Mouse (Mus musculus) mouse embryonic stem cell (cell line): ENCODE measurements around the gene Ski.

ENCODE experiments used
- in situ Hi-C, 2 experiments: fragments of 300-500 bp; cut with MboI; formaldehyde crosslinking; loops; 1 replicate in 1 of 2; 3 replicates in 1 of 2; pipeline ENCODE4 v1.14.3; 2019 to 2020; ENCODE audit warnings: low sequenced_read_pairs in 2 of 2, low pct_unique_long_range_greater_than_20kb in 1 of 2, mixed read lengths in 1 of 2; ENCODE audit not compliant: unreplicated experiment in 1 of 2

Ski gene

GRCm38 (mm10) chr4:155222552-155222840 is at the start of gene Ski:
TSS of gene Ski (minus strand) at chr4:155222592.
- in situ Hi-C loops = no loop called here

GRCm38 (mm10) chr4:155268382-155268781 is 46.0 kb upstream of the Ski start:
- in situ Hi-C loops = no loop called here

GRCm38 (mm10) chr4:155267639-155268175 is 45.3 kb upstream of the Ski start:
- in situ Hi-C loops = no loop called here

- in situ Hi-C loops = no loop called here
Measured at GRCm38 (mm10) chr4:155267047-155267543, 44.7 kb upstream of the Ski start.

GRCm38 (mm10) chr4:155264521-155265321 is 42.3 kb upstream of the Ski start:
- in situ Hi-C loops = no loop called here

- in situ Hi-C loops = loop anchor here in 1 of 2 experiments (10.0 kb wide), 1 partner anchor 367 kb away; no protein-coding TSS in a partner anchor
Measured at GRCm38 (mm10) chr4:155252253-155252652, 29.9 kb upstream of the Ski start.

- in situ Hi-C loops = loop anchor here in 1 of 2 experiments (10.0 kb wide), 1 partner anchor 366 kb away; no protein-coding TSS in a partner anchor
Measured at GRCm38 (mm10) chr4:155251147-155251546, 28.8 kb upstream of the Ski start.

- in situ Hi-C loops = loop anchor here in 1 of 2 experiments (10.0 kb wide), 1 partner anchor 366 kb away; no protein-coding TSS in a partner anchor
Measured at GRCm38 (mm10) chr4:155250361-155251117, 28.1 kb upstream of the Ski start.

GRCm38 (mm10) chr4:155249648-155250351 is 27.4 kb upstream of the Ski start, which contains the start of gene Faap20:
TSS of gene Faap20 (plus strand) at chr4:155249802.
- in situ Hi-C loops = loop anchor here (5.0 to 25.0 kb wide), 3 partner anchors 152 to 365 kb away; partner anchors contain the start of gene Fam213b (in 1 of the 2)

- in situ Hi-C loops = loop anchor here (5.0 to 25.0 kb wide), 2 partner anchors 152 to 362 kb away; partner anchors contain the start of gene Fam213b (in 1 of the 2)
Measured at GRCm38 (mm10) chr4:155249257-155249647, 26.9 kb upstream of the Ski start.

- in situ Hi-C loops = loop anchor here (5.0 to 25.0 kb wide), 2 partner anchors 151 to 361 kb away; partner anchors contain the start of gene Fam213b (in 1 of the 2)
Measured at GRCm38 (mm10) chr4:155248054-155248453, 25.7 kb upstream of the Ski start.

- in situ Hi-C loops = loop anchor here (5.0 to 25.0 kb wide), 2 partner anchors 149 to 359 kb away; partner anchors contain the start of gene Fam213b (in 1 of the 2)
Measured at GRCm38 (mm10) chr4:155246691-155247105, 24.3 kb upstream of the Ski start.

- in situ Hi-C loops = loop anchor here (5.0 to 25.0 kb wide), 2 partner anchors 149 to 359 kb away; partner anchors contain the start of gene Fam213b (in 1 of the 2)
Measured at GRCm38 (mm10) chr4:155245770-155246492, 23.5 kb upstream of the Ski start.

- in situ Hi-C loops = loop anchor here in 1 of 2 experiments (25.0 kb wide), 1 partner anchor 356 kb away; the partner anchor contains the start of gene Fam213b
Measured at GRCm38 (mm10) chr4:155243233-155243632, 20.8 kb upstream of the Ski start.

GRCm38 (mm10) chr4:155242292-155242691 is 19.9 kb upstream of the Ski start:
- in situ Hi-C loops = loop anchor here in 1 of 2 experiments (25.0 kb wide), 1 partner anchor 355 kb away; the partner anchor contains the start of gene Fam213b

GRCm38 (mm10) chr4:155241789-155242188 is 19.4 kb upstream of the Ski start:
- in situ Hi-C loops = loop anchor here in 1 of 2 experiments (25.0 kb wide), 1 partner anchor 354 kb away; the partner anchor contains the start of gene Fam213b

- in situ Hi-C loops = loop anchor here in 1 of 2 experiments (25.0 kb wide), 1 partner anchor 352 kb away; the partner anchor contains the start of gene Fam213b
Measured at GRCm38 (mm10) chr4:155239494-155239893, 17.1 kb upstream of the Ski start.
